Mouse (Mus musculus): Measurements from ENCODE around the gene Slc45a2.

DNA sequence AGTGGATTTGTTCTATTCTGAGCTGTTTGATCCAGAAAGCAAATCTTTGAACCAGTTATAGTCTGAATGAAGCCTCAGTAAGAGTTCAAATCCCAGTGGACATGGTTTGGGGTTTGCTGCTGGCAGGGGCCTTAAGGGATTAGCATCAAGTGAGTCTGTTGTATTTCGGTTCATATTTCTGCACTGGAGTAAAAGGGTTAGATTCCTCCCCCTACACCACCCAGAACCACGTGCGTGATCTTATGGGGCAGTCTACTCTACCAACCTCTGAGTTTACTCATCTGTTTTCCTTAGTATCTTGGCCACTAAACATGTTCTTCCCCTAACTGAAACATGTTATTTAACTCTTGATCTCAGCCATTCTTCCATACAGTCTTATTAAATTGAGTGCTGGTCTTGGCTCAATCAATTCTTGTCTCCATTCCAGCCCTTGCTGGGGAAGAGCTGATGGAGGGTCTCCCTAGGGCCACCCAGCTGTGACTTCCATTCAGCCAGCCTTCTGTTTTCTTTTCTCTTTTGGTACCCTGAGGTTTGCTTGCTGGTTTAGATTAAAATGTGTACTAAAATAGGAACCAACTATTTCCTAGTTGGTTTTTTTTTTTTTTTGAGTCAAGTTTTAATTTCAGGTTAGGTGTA, 75.3 kb downstream of the Slc45a2 start:
- TF ChIP-seq CTCF (IDR thresholded peaks at IDR 0.05; ENCODE audit: low read depth, low read length) = no peak
- TF ChIP-seq POLR2A (IDR thresholded peaks at IDR 0.05; ENCODE audit: extremely low read depth, insufficient read depth, low read length) = no peak
